In genomic region chr13:117848757-117849156, GRCm38 (mm10) we compare ENCODE assay signal across 21 mouse cellular contexts.
DNase-seq lines count a peak whose midpoint lies in the region; ATAC-seq lines count a peak whose summit lies in the region.
"Had no signal": no experiment of that assay in that cellular context is flagged by ENCODE, and none has a peak within 500 bp of the region (broad histone marks: within the 10 kb centered on the region; RNA-seq: fewer than 3 reads in every experiment).

No protein-coding gene starts in this region.

- ATAC-seq in granulocyte monocyte progenitor cell, adult 5-6 weeks (replicated peaks; ENCODE audit: poor library complexity, severe bottlenecking) = peak; percentile 84
- ATAC-seq in megakaryocyte progenitor cell, adult 5-6 weeks (replicated peaks; ENCODE audit: poor library complexity) = peak; percentile 74
- ATAC-seq: activated CD4-positive, CD25-positive, alpha-beta regulatory T cell, adult 4 months; CD4-positive, CD25-positive, alpha-beta regulatory T cell, adult 4 months; forebrain, embryonic 15.5 days; hindbrain, embryonic 16.5 days; intestine, embryonic 15.5 days had no signal

- peak; percentile 4 for DNase-seq in adrenal gland, adult 2 months
- DNase-seq in adrenal gland, postnatal 4 days (ENCODE audit: low spot score in 2 of 2) = no peak
- DNase-seq in cerebellum, postnatal 25 days = no peak
- no peak for DNase-seq in adipocyte (ENCODE audit: low spot score)
- DNase-seq: adrenal gland, postnatal 14 days; cerebellum, adult 18-20 months; cerebellum, adult 9-10 months; cerebellum, postnatal 14 days; embryo, embryonic 11 days; gastrocnemius, postnatal 14 days; heart, adult 18-20 months; heart, postnatal 10 days; heart, postnatal 36 days; kidney, adult 11 months had no signal
